Mouse (Mus musculus) intestine, postnatal 0 days (tissue): Measurements from ENCODE around the gene 4921507P07Rik. TPM values are rescaled to one million over a fixed set of nuclear protein-coding genes. Genes with fewer than 3 reads are reported as not detected.
A peak's percentile ranks its signal among the peaks of the same experiment; 100 is the strongest.
"Not testable (repeated sequence)": the region's sequence is repeated elsewhere in the genome, so short reads cannot be mapped to it uniquely, and the experiment has no call there.

Experiments used
- ATAC-seq: fragments of 200-750 bp; cut with Nextera tagmentation; 2 replicates; pipeline ENCODE4 v1.8.0; 2017; ENCODE audit warnings: mild to moderate bottlenecking, moderate TSS enrichment, moderate library complexity
- H3K27ac ChIP-seq: fragments of 300-500 bp; sonication (generic); 2 replicates; pipeline ENCODE4 v1.5.1; 2014; ENCODE audit warnings: mild to moderate bottlenecking, low read depth, low read length, moderate library complexity
- H3K27me3 ChIP-seq: fragments of 300-500 bp; sonication (generic); replicated peaks from 2 replicates; pipeline ENCODE4 v1.6.1; 2014; ENCODE audit warnings: low read length, mixed read lengths; ENCODE audit not compliant: control insufficient read depth, insufficient read depth
- H3K36me3 ChIP-seq: fragments of 300-500 bp; sonication (generic); 2 replicates; pipeline ENCODE4 v1.6.1; 2014; ENCODE audit warnings: mild to moderate bottlenecking, moderate library complexity; ENCODE audit not compliant: control insufficient read depth, insufficient read depth
- H3K4me1 ChIP-seq: fragments of 300-500 bp; sonication (generic); replicated peaks from 2 replicates; pipeline ENCODE4 v1.6.1; 2014; ENCODE audit warnings: antibody characterized with exemption, low read length, mixed read lengths; ENCODE audit not compliant: control insufficient read depth, insufficient read depth
- H3K4me2 ChIP-seq: fragments of 300-500 bp; sonication (generic); replicated peaks from 2 replicates; pipeline ENCODE4 v1.6.1; 2014; ENCODE audit warnings: low read depth, mild to moderate bottlenecking, moderate library complexity
- H3K4me3 ChIP-seq: fragments of 300-500 bp; sonication (generic); 2 replicates; pipeline ENCODE4 v1.5.1; 2014; ENCODE audit warnings: low read depth, low read length
- H3K9ac ChIP-seq: fragments of 300-500 bp; sonication (generic); 2 replicates; pipeline ENCODE4 v1.6.1; 2014; ENCODE audit warnings: mild to moderate bottlenecking, low read depth, low read length
- H3K9me3 ChIP-seq: fragments of 300-500 bp; sonication (generic); 2 replicates; pipeline ENCODE4 v1.6.1; 2016; ENCODE audit warnings: mixed run types; ENCODE audit not compliant: control insufficient read depth
- CTCF ChIP-seq: sonication (generic); IDR thresholded peaks from 2 replicates; pipeline ENCODE4 v1.5.1; 2016; ENCODE audit warnings: low read depth, mild to moderate bottlenecking, control low read depth, antibody characterized with exemption, moderate library complexity
- WGBS: fragments of 180-500 bp; shearing (Covaris S2); extraction: QIAGEN DNeasy Blood & Tissue Kit; methylation state at CpG from one replicate; pipeline ENCODE4 v1.1.7; 2014; 5-methylcytosine and 5-hydroxymethylcytosine counted together
- polyA plus RNA-seq: library from polyadenylated mRNA; unstranded; fragments of >200 nt; fragmentation: Nextera tagmentation; extraction: Ambion mirVana; gene quantifications from 2 replicates; pipeline ENCODE4 v1.2.1, GENCODE M21; 2015

4921507P07Rik gene
- polyA plus RNA-seq, 1 experiment from 2014 or later, result 0.30 TPM

DNA sequence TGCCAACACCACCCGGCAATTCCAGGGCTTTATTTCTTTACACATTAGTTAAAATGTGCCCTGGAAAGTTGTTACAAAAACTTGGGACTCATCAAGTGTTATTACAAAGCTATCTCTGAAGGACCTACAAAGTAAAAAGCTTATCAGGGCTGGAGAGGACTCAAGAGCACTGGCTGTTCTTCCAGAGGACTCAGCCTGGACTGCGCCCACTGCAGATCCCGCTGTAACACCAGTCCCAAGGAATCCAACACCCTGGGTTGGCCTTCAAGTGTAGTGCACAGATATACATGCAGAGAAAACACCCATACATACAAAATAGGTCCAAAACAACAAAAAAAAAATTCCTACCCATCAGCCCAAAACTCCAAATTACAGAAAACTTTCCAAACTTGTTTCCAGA lies 32.8 kb downstream of the 4921507P07Rik start:
- no peak overlapping the region for H3K9ac ChIP-seq
- no peaks in the 10 kb centered on the region for H3K4me1 ChIP-seq
- no peak for TF ChIP-seq CTCF
- 90% methylated on average over 3 of the region's 3 CpGs for WGBS
- H3K9me3 ChIP-seq, result no peaks in the 10 kb centered on the region
- H3K27ac ChIP-seq, result no peak overlapping the region
- H3K36me3 ChIP-seq, result peaks cover 9% of the 10 kb centered on the region; the same call in 1 of the 2 replicates
- no peak overlapping the region for H3K4me2 ChIP-seq
- no peaks in the 10 kb centered on the region for H3K27me3 ChIP-seq
- no peak for ATAC-seq
- H3K4me3 ChIP-seq, result no peak overlapping the region

DNA sequence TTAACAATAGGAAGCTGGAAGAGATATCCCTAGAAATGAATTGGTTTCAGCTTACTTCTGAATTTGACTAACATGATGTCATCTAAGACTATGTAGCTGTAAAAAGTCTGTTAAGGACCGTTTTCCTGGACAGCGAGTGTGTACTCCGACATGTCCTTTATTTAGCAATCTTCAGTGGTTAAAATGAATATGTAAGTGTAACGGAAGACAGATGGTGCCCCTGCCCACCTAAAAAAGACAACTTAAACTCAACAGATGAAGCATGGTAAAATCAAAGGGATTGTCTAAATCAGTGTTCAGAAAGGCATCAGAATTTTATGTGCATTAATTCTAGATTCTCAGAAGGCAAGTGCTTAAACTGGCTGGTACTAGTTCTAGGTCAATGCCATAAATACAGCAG lies 34.0 kb downstream of the 4921507P07Rik start:
- Histone ChIP-seq H3K36me3 (peaks cover 9% of the 10 kb centered on the region; the same call in 1 of the 2 replicates), H3K4me2 (no peak overlapping the region), H3K4me3 (no peak overlapping the region), H3K27me3 (no peaks in the 10 kb centered on the region), H3K9me3 (no peaks in the 10 kb centered on the region), H3K27ac (no peak overlapping the region), H3K9ac (no peak overlapping the region), H3K4me1 (no peaks in the 10 kb centered on the region)
- 87% methylated on average over 4 of the region's 4 CpGs for WGBS
- TF ChIP-seq CTCF, result no peak
- no peak for ATAC-seq

DNA sequence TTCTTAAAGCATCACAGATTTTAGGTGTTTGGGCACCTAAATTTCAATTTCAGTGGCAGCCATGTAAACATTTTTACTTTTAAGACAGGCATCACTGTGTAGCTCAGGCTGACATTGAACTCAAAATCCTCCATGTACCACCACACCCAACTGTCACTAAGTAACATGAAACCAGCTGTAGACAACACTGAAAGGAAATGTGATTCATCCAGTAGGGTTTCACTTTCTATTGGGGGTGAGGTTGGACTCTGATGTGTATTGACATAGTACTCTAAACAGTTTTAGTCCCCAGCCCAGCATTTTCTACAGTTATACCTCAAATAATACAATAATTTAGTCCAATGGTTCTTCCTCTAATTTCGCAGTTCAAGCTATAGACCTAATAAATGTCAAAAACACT lies 35.7 kb downstream of the 4921507P07Rik start:
- TF ChIP-seq CTCF, result no peak
- Histone ChIP-seq H3K36me3 (peaks cover 9% of the 10 kb centered on the region; the same call in 1 of the 2 replicates), H3K4me1 (no peaks in the 10 kb centered on the region), H3K4me2 (no peak overlapping the region), H3K9me3 (no peaks in the 10 kb centered on the region), H3K27me3 (no peaks in the 10 kb centered on the region), H3K9ac (no peak overlapping the region), H3K4me3 (no peak overlapping the region), H3K27ac (no peak overlapping the region)
- ATAC-seq, result peak; percentile 81
- 97% methylated on average over 1 of the region's 1 CpGs for WGBS

DNA sequence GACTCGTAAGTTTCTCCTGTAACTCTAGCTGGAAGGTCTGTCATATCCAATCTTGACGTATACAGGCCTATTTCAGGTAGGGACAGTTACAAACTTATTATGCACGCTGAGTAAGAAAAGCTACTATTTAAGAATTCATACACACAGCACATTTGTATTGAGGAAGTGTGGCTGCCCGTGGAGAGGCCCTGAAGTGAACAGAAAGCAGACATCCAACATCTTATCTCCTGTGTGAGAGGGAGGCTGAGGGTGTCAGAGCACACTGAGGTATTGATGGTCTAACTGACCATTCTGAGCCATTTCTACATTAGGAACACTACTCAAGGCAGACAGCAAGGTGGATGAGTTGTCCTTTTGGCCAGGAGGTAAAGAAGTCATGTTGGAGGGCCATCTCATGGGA lies 37.6 kb downstream of the 4921507P07Rik start:
- Histone ChIP-seq H3K4me1 (no peaks in the 10 kb centered on the region), H3K4me3 (no peak overlapping the region), H3K4me2 (no peak overlapping the region), H3K36me3 (peaks cover 6% of the 10 kb centered on the region; the same call in 1 of the 2 replicates), H3K27ac (no peak overlapping the region), H3K9ac (no peak overlapping the region), H3K27me3 (no peaks in the 10 kb centered on the region), H3K9me3 (no peaks in the 10 kb centered on the region)
- ATAC-seq, result no peak
- TF ChIP-seq CTCF, result no peak
- 85% methylated on average over 4 of the region's 4 CpGs for WGBS

DNA sequence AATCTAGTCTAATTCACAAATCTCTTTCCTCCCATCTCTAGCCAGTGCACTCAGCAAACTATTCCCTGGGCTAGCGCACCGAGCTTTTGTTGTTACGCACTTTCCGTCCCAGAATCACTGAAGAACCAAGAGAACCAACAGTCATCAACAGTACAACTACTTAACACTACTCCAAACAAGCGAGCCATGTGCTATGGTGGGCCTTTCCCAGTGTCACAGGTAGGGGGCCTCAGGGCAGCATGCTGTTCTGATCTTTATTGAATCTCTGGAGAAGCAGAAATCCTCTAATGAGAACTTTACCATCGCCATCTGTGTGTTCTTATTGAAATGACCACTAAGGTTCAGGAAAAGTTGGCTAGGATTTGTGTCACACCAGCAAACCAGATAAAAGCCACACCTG lies 38.9 kb downstream of the 4921507P07Rik start:
- H3K27ac ChIP-seq, result no peak overlapping the region
- no peak overlapping the region for H3K4me2 ChIP-seq
- H3K4me3 ChIP-seq, result no peak overlapping the region
- whole genome bisulfite sequencing, result 86% methylated on average over 6 of the region's 6 CpGs
- peak; percentile 42 for TF ChIP-seq CTCF
- no peak overlapping the region for H3K9ac ChIP-seq
- H3K4me1 ChIP-seq, result no peaks in the 10 kb centered on the region
- H3K9me3 ChIP-seq, result no peaks in the 10 kb centered on the region
- no peaks in the 10 kb centered on the region for H3K36me3 ChIP-seq
- no peak for ATAC-seq
- no peaks in the 10 kb centered on the region for H3K27me3 ChIP-seq

DNA sequence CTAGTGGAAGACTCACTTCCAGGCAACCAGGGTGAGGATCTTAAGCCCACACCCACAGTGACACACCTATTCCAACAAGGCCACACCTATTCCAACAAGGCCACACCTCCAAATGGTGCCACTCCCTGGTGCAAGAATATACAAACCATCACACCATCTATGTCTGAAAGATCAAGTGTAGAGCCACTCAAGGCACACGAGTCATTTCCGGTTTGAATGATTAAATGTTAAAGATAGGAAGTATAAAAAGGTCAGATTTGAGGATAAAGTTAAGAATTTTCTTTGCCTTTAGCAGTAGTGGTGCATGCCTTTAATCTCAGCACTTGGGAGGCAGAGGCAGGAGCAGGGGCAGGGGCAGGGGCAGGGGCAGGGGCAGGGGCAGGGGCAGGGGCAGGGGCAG lies 42.2 kb downstream of the 4921507P07Rik start:
- not testable (repeated sequence) for ATAC-seq, H3K9me3 ChIP-seq, H3K27ac ChIP-seq, H3K36me3 ChIP-seq, H3K4me2 ChIP-seq, H3K27me3 ChIP-seq, H3K4me3 ChIP-seq, H3K9ac ChIP-seq, H3K4me1 ChIP-seq
- 67% methylated on average over 2 of the region's 2 CpGs for WGBS

DNA sequence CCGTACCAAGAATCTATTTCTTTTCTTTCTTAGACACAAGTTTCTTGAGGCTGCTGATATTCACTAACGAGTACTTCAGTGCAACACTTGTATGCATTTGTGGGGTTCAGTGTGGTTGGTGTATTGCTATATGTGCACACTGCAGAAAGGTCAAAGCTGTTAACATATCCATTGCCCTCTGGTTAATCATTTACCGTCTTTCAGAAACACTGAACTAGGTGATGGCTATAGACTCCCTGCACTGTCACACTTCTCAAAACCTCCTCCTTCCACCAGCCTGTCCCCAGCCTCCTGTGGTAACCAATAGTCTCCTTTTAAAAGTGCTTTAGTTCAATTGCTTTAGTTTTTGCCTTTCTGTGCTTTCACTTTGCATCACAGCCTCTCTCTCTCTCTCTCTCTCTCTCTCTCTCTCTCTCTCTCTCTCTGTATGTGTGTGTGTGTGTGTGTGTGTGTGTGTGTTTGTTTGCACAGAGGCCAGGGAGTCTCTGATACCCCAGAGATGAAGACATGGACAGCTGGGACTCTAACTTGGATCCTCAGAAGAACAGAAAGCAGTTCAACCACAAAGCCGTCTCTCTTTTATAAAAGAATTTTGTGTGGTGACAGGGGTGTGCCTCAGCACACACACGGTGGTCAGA lies 43.4 kb downstream of the 4921507P07Rik start:
- TF ChIP-seq CTCF, result no peak
- no peak overlapping the region for H3K4me3 ChIP-seq
- H3K36me3 ChIP-seq, result no peaks in the 10 kb centered on the region
- no peaks in the 10 kb centered on the region for H3K9me3 ChIP-seq
- WGBS, result 42% methylated on average over 5 of the region's 5 CpGs
- H3K4me1 ChIP-seq, result no peaks in the 10 kb centered on the region; the same call in 1 of the 2 replicates
- H3K4me2 ChIP-seq, result peak overlapping the region; percentile 10; the same call in 1 of the 2 replicates
- H3K9ac ChIP-seq, result no peak overlapping the region
- H3K27me3 ChIP-seq, result no peaks in the 10 kb centered on the region
- ATAC-seq, result peak; percentile 81
- H3K27ac ChIP-seq, result no peak overlapping the region
